Mouse (Mus musculus) heart, embryonic 12.5 days (tissue): ENCODE measurements at regions not wholly inside any gene's neighbourhood (a gene's known extent, or its start where the extent isn't known, plus 50 kb on each side); places are given as distances from the start of the nearest gene placed in this dataset.

ENCODE experiments used
- ATAC-seq: fragments of 200-750 bp; cut with Nextera tagmentation; 2 replicates; pipeline ENCODE4 v1.8.0; 2017; ENCODE audit warnings: moderate TSS enrichment, moderate library complexity; ENCODE audit not compliant: insufficient number of reproducible peaks, low FRiP score
- H3K27ac ChIP-seq: fragments of 300-500 bp; sonication (generic); 2 replicates; pipeline ENCODE4 v1.5.1; 2016; ENCODE audit warnings: mild to moderate bottlenecking, moderate library complexity; ENCODE audit not compliant: poor library complexity, severe bottlenecking
- H3K27me3 ChIP-seq: fragments of 300-500 bp; sonication (generic); replicated peaks from 2 replicates; pipeline ENCODE4 v1.6.1; 2016; ENCODE audit warnings: mild to moderate bottlenecking, moderate library complexity
- H3K36me3 ChIP-seq: fragments of 300-500 bp; sonication (generic); 2 replicates; pipeline ENCODE4 v1.6.1; 2016; ENCODE audit warnings: mild to moderate bottlenecking, moderate library complexity
- H3K4me1 ChIP-seq: fragments of 300-500 bp; sonication (generic); replicated peaks from 2 replicates; pipeline ENCODE4 v1.6.1; 2016; ENCODE audit warnings: mild to moderate bottlenecking
- H3K4me2 ChIP-seq: fragments of 300-500 bp; sonication (generic); 2 replicates; pipeline ENCODE4 v1.6.1; 2016; ENCODE audit warnings: mild to moderate bottlenecking, moderate library complexity
- H3K4me3 ChIP-seq: fragments of 300-500 bp; sonication (generic); 2 replicates; pipeline ENCODE4 v1.5.1; 2016; ENCODE audit warnings: mild to moderate bottlenecking
- H3K9ac ChIP-seq: fragments of 300-500 bp; sonication (generic); 2 replicates; pipeline ENCODE4 v1.6.1; 2016; ENCODE audit warnings: mild to moderate bottlenecking, moderate library complexity
- H3K9me3 ChIP-seq: fragments of 300-500 bp; sonication (generic); replicated peaks from 2 replicates; pipeline ENCODE4 v1.6.1; 2016; ENCODE audit warnings: mild to moderate bottlenecking, moderate library complexity
- WGBS: fragments of 180-500 bp; shearing (Covaris S2); methylation state at CpG from one replicate; pipeline ENCODE4 v1.1.7; 2016; 5-methylcytosine and 5-hydroxymethylcytosine counted together

- Histone ChIP-seq H3K9ac (no peak overlapping the region), H3K27ac (no peak overlapping the region), H3K9me3 (no peaks in the 10 kb centered on the region), H3K4me1 (no peaks in the 10 kb centered on the region), H3K4me3 (no peak overlapping the region), H3K36me3 (no peaks in the 10 kb centered on the region), H3K4me2 (no peak overlapping the region), H3K27me3 (no peaks in the 10 kb centered on the region)
- no peak for ATAC-seq
- WGBS, result 84% methylated on average over 2 of the region's 2 CpGs
Observed at GRCm38 (mm10) chr12:95388185-95388584, 303.8 kb upstream of the Flrt2 start.

- H3K36me3 ChIP-seq, result no peaks in the 10 kb centered on the region
- H3K4me2 ChIP-seq, result no peak overlapping the region
- no peak overlapping the region for H3K9ac ChIP-seq
- no peaks in the 10 kb centered on the region for H3K4me1 ChIP-seq
- H3K27ac ChIP-seq, result no peak overlapping the region
- ATAC-seq, result no peak
- WGBS, result 81% methylated on average over 1 of the region's 1 CpGs
- no peaks in the 10 kb centered on the region for H3K9me3 ChIP-seq
- no peak overlapping the region for H3K4me3 ChIP-seq
- H3K27me3 ChIP-seq, result no peaks in the 10 kb centered on the region
Observed at GRCm38 (mm10) chr12:95392821-95393220, 299.2 kb upstream of the Flrt2 start.

- Histone ChIP-seq H3K4me3 (no peak overlapping the region), H3K4me2 (no peak overlapping the region), H3K27me3 (no peaks in the 10 kb centered on the region), H3K27ac (no peak overlapping the region), H3K9me3 (no peaks in the 10 kb centered on the region), H3K9ac (no peak overlapping the region), H3K4me1 (no peaks in the 10 kb centered on the region), H3K36me3 (no peaks in the 10 kb centered on the region)
- ATAC-seq, result no peak
- 81% methylated on average over 2 of the region's 2 CpGs for WGBS
Observed at GRCm38 (mm10) chr12:95394991-95395530, 297.0 kb upstream of the Flrt2 start.

- Histone ChIP-seq H3K4me1 (peaks cover 4% of the 10 kb centered on the region), H3K9me3 (no peaks in the 10 kb centered on the region), H3K4me2 (no peak overlapping the region), H3K4me3 (no peak overlapping the region), H3K9ac (no peak overlapping the region), H3K27ac (no peak overlapping the region), H3K27me3 (no peaks in the 10 kb centered on the region), H3K36me3 (no peaks in the 10 kb centered on the region)
- 49% methylated on average over 3 of the region's 3 CpGs for WGBS
- ATAC-seq, result no peak
Observed at GRCm38 (mm10) chr12:95420861-95421260, 271.2 kb upstream of the Flrt2 start.

GRCm38 (mm10) chr12:95424739-95425138 lies 267.3 kb upstream of the Flrt2 start:
- Histone ChIP-seq H3K36me3 (no peaks in the 10 kb centered on the region), H3K4me3 (no peak overlapping the region), H3K9me3 (no peaks in the 10 kb centered on the region), H3K27ac (no peak overlapping the region), H3K4me2 (no peak overlapping the region), H3K9ac (no peak overlapping the region), H3K27me3 (no peaks in the 10 kb centered on the region), H3K4me1 (peaks cover 4% of the 10 kb centered on the region)
- no peak for ATAC-seq
- WGBS, result 21% methylated on average over 2 of the region's 2 CpGs

GRCm38 (mm10) chr12:95437226-95437625 lies 254.8 kb upstream of the Flrt2 start:
- H3K4me1 ChIP-seq, result 0 out of 2 replicates have a peak, but pooled peaks cover 3% of the 10 kb centered on the region
- ATAC-seq, result no peak
- WGBS, result 48% methylated on average over 2 of the region's 2 CpGs
- no peak overlapping the region for H3K4me2 ChIP-seq
- H3K4me3 ChIP-seq, result no peak overlapping the region
- no peaks in the 10 kb centered on the region for H3K9me3 ChIP-seq
- no peak overlapping the region for H3K9ac ChIP-seq
- H3K27me3 ChIP-seq, result no peaks in the 10 kb centered on the region
- no peak overlapping the region for H3K27ac ChIP-seq
- H3K36me3 ChIP-seq, result no peaks in the 10 kb centered on the region

- no peak overlapping the region for H3K4me2 ChIP-seq
- no peak overlapping the region for H3K4me3 ChIP-seq
- H3K27ac ChIP-seq, result no peak overlapping the region
- WGBS, result 93% methylated on average over 4 of the region's 4 CpGs
- no peaks in the 10 kb centered on the region for H3K9me3 ChIP-seq
- H3K27me3 ChIP-seq, result no peaks in the 10 kb centered on the region
- ATAC-seq, result no peak
- no peak overlapping the region for H3K9ac ChIP-seq
- H3K4me1 ChIP-seq, result no peaks in the 10 kb centered on the region
- no peaks in the 10 kb centered on the region for H3K36me3 ChIP-seq
Observed at GRCm38 (mm10) chr12:95457480-95457879, 234.5 kb upstream of the Flrt2 start.

GRCm38 (mm10) chr12:95466502-95467490 lies 225.2 kb upstream of the Flrt2 start:
- no peak for ATAC-seq
- Histone ChIP-seq H3K27me3 (no peaks in the 10 kb centered on the region), H3K27ac (no peak overlapping the region), H3K4me2 (no peak overlapping the region), H3K36me3 (no peaks in the 10 kb centered on the region), H3K4me3 (no peak overlapping the region), H3K9ac (no peak overlapping the region), H3K4me1 (no peaks in the 10 kb centered on the region), H3K9me3 (no peaks in the 10 kb centered on the region)
- 75% methylated on average over 12 of the region's 12 CpGs for WGBS

GRCm38 (mm10) chr12:95469897-95470296 lies 222.1 kb upstream of the Flrt2 start:
- no peaks in the 10 kb centered on the region for H3K4me1 ChIP-seq
- no peak overlapping the region for H3K27ac ChIP-seq
- H3K27me3 ChIP-seq, result no peaks in the 10 kb centered on the region
- H3K9ac ChIP-seq, result no peak overlapping the region
- no peaks in the 10 kb centered on the region for H3K36me3 ChIP-seq
- 55% methylated on average over 6 of the region's 6 CpGs for WGBS
- no peak for ATAC-seq
- no peak overlapping the region for H3K4me3 ChIP-seq
- H3K4me2 ChIP-seq, result no peak overlapping the region
- H3K9me3 ChIP-seq, result no peaks in the 10 kb centered on the region

- Histone ChIP-seq H3K4me2 (no peak overlapping the region), H3K4me3 (no peak overlapping the region), H3K27me3 (no peaks in the 10 kb centered on the region), H3K4me1 (peaks cover 5% of the 10 kb centered on the region), H3K9ac (no peak overlapping the region), H3K36me3 (no peaks in the 10 kb centered on the region), H3K27ac (no peak overlapping the region), H3K9me3 (no peaks in the 10 kb centered on the region)
- no peak for ATAC-seq
Observed at GRCm38 (mm10) chr12:95486502-95486901, 205.5 kb upstream of the Flrt2 start.

- no peak overlapping the region for H3K9ac ChIP-seq
- H3K27me3 ChIP-seq, result no peaks in the 10 kb centered on the region
- no peaks in the 10 kb centered on the region for H3K4me1 ChIP-seq
- no peak overlapping the region for H3K4me3 ChIP-seq
- no peaks in the 10 kb centered on the region for H3K36me3 ChIP-seq
- H3K9me3 ChIP-seq, result no peaks in the 10 kb centered on the region
- no peak for ATAC-seq
- H3K4me2 ChIP-seq, result no peak overlapping the region
- H3K27ac ChIP-seq, result no peak overlapping the region
- WGBS, result 54% methylated on average over 3 of the region's 3 CpGs
Observed at GRCm38 (mm10) chr12:95488371-95488770, 203.7 kb upstream of the Flrt2 start.
